Mouse (Mus musculus) thymus, adult 2 months (tissue): Measurements from ENCODE around the gene Olfr295. TPM values are rescaled to one million over a fixed set of nuclear protein-coding genes. Genes with fewer than 3 reads are reported as not detected.

ENCODE experiments used
- DNase-seq: peaks from one replicate; pipeline ENCODE4 v3.0.0; 2021
- H3K27ac ChIP-seq: fragments of 200-500 bp; 2 replicates; pipeline ENCODE4 v1.5.1; 2012; ENCODE audit warnings: low read length, control low read depth; ENCODE audit not compliant: control insufficient read depth, insufficient read depth
- H3K27me3 ChIP-seq: fragments of 200-500 bp; 2 replicates; pipeline ENCODE4 v1.6.1; 2012; ENCODE audit warnings: mild to moderate bottlenecking, low read length, moderate library complexity, mixed read lengths; ENCODE audit not compliant: control insufficient read depth, insufficient read depth
- H3K36me3 ChIP-seq: fragments of 200-500 bp; 2 replicates; pipeline ENCODE4 v1.6.1; 2012; ENCODE audit warnings: mild to moderate bottlenecking, low read length, moderate library complexity; ENCODE audit not compliant: control insufficient read depth, insufficient read depth
- H3K4me1 ChIP-seq: fragments of 200-500 bp; replicated peaks from 2 replicates; pipeline ENCODE4 v1.6.1; 2012; ENCODE audit warnings: low read length; ENCODE audit not compliant: control insufficient read depth, insufficient read depth
- H3K4me3 ChIP-seq: fragments of 200-500 bp; 2 replicates; pipeline ENCODE4 v1.5.1; 2012; ENCODE audit warnings: mild to moderate bottlenecking, low read length, control low read depth, moderate library complexity; ENCODE audit not compliant: control insufficient read depth, insufficient read depth
- CTCF ChIP-seq: fragments of 200-500 bp; IDR thresholded peaks from 2 replicates; pipeline ENCODE4 v1.5.1; 2012; ENCODE audit warnings: mild to moderate bottlenecking, control low read depth, low read length, moderate library complexity, borderline replicate concordance; ENCODE audit not compliant: control insufficient read depth, poor library complexity, insufficient read depth; ENCODE audit errors: extremely low read depth
- POLR2A ChIP-seq: fragments of 200-500 bp; IDR thresholded peaks from 2 replicates; pipeline ENCODE4 v1.6.1; 2012; ENCODE audit warnings: mild to moderate bottlenecking, low read length, control low read depth, moderate library complexity; ENCODE audit not compliant: control insufficient read depth, poor library complexity, insufficient read depth; ENCODE audit errors: extremely low read depth
- WGBS: fragments of 180-500 bp; shearing (Covaris S2); methylation state at CpG from one replicate; pipeline ENCODE4 v1.1.7; 2018; 5-methylcytosine and 5-hydroxymethylcytosine counted together
- polyA plus RNA-seq: library from polyadenylated mRNA; depleted of rRNA; stranded (reverse); fragments of >200 nt; gene quantifications from 2 replicates; pipeline ENCODE4 v1.2.3, GENCODE M21; 2012; rRNA removed

The Olfr295 gene
- not detected in 2 replicates for polyA plus RNA-seq

DNA sequence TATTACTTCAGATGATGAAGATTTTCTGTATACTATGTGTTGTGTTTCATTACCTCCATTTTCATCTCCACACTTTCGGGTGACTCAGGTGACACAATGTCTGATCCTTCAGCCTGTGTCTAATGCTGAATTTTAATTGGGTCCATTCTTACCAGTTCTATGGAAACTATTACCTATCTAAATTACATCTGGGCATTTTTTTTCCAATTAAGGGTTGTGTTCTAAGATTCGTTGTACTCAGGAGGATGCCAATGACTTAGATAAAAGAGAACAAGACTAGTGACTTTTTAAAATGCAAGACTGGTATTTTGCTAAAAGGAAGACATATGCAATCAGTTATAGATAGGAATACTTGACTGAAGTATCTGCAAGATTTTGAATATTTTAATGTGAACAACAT, at the start of gene Olfr295:
Olfr295 (plus strand) TSS at position 301 of the 400 bp plus-strand sequence.
- no peak within 1 kb of the TSS for H3K27ac ChIP-seq
- H3K27me3 ChIP-seq = no peaks in the 10 kb centered on the region
- TF ChIP-seq POLR2A (no peak), CTCF (no peak)
- no peak for DNase-seq
- H3K4me3 ChIP-seq = no peak within 1 kb of the TSS
- WGBS = 88% methylated on average over 2 of the region's 2 CpGs
- no peaks in the 10 kb centered on the region for H3K4me1 ChIP-seq
- no peaks in the 10 kb centered on the region for H3K36me3 ChIP-seq

DNA sequence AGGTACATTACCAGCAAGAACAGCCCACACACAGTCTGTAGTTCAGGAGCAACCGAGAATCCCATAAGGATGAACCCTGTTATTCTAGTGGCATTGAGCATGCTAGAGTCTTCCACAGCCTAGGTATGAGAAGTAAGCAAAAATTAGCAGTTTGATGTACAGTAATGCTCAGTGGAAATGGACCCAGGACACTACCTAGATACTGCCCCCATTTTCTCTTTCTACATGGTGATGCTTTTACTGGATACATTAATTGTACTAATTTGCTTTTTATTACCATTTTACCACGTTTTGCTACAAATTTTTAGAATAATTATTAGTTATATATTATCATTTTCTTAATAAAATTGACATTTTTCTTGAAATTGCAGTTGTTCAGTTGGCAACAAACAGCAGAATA, 32.9 kb downstream of the Olfr295 start, which contains the start of gene Olfr294:
Olfr294 (minus strand) TSS at position 101 of the 400 bp plus-strand sequence.
- no peaks in the 10 kb centered on the region for H3K36me3 ChIP-seq
- 54% methylated on average over 2 of the region's 2 CpGs for WGBS
- no peaks in the 10 kb centered on the region for H3K27me3 ChIP-seq
- H3K4me1 ChIP-seq = no peaks in the 10 kb centered on the region
- H3K27ac ChIP-seq = no peak within 1 kb of the TSS
- H3K4me3 ChIP-seq = no peak within 1 kb of the TSS
- no peak for TF ChIP-seq CTCF
- TF ChIP-seq POLR2A = no peak
- no peak for DNase-seq

Other genes with a start within 250 kb of the Olfr295 start
- gene Olfr307, start 246.3 kb upstream of the Olfr295 start, polyA plus RNA-seq = not detected in 2 replicates
- gene Olfr305, start 216.9 kb upstream of the Olfr295 start, polyA plus RNA-seq = not detected in 2 replicates
- not detected in 2 replicates for gene Olfr304, start 197.2 kb upstream of the Olfr295 start, polyA plus RNA-seq
- gene Olfr303, start 186.1 kb upstream of the Olfr295 start, polyA plus RNA-seq = not detected in 2 replicates
- gene Olfr301, start 180.0 kb upstream of the Olfr295 start, polyA plus RNA-seq = not detected in 2 replicates
- not detected in 2 replicates for gene Olfr299, start 123.9 kb upstream of the Olfr295 start, polyA plus RNA-seq
- not detected in 2 replicates for gene Olfr298, start 91.4 kb upstream of the Olfr295 start, polyA plus RNA-seq
- not detected in 2 replicates for gene Olfr297, start 63.9 kb upstream of the Olfr295 start, polyA plus RNA-seq
- not detected in 2 replicates for gene Olfr294, start 32.8 kb downstream of the Olfr295 start, polyA plus RNA-seq
- gene Olfr293, start 65.2 kb downstream of the Olfr295 start, polyA plus RNA-seq = not detected in 2 replicates
- gene Olfr292, start 104.5 kb downstream of the Olfr295 start, polyA plus RNA-seq = not detected in 2 replicates
- gene Folh1, start 192.1 kb downstream of the Olfr295 start, polyA plus RNA-seq = 0.04 and 0.17 TPM in 2 replicates
- not detected in 2 replicates for gene Vmn2r77, start 211.2 kb downstream of the Olfr295 start, polyA plus RNA-seq